Mouse (Mus musculus) mouse trophoblast stem cell (cell line): ENCODE data around the gene Rtp2.
"Not testable (repeated sequence)": the region's sequence is repeated elsewhere in the genome, so short reads cannot be mapped to it uniquely, and the experiment has no call there.

Experiments used
- in situ Hi-C, 2 experiments: fragments of 300-500 bp; cut with MseI, MboI; formaldehyde crosslinking; loops; 2 replicates in 1 of 2; 3 replicates in 1 of 2; pipeline ENCODE4 v1.15.1; 2025

The Rtp2 gene

GRCm38 (mm10) chr16:23953189-23953958, 21.2 kb upstream of the Rtp2 start:
- in situ Hi-C loops = loop anchor here (10.0 to 25.0 kb wide), 3 partner anchors 409 to 1309 kb away; no protein-coding TSS in a partner anchor

GRCm38 (mm10) chr16:23952101-23952727, 20.0 kb upstream of the Rtp2 start:
- in situ Hi-C loops = loop anchor here (10.0 to 25.0 kb wide), 3 partner anchors 407 to 1310 kb away; no protein-coding TSS in a partner anchor

- in situ Hi-C loops = no loop called here
These were observed 15.5 kb upstream of the Rtp2 start for GRCm38 (mm10) chr16:23947654-23948053.

GRCm38 (mm10) chr16:23944801-23945200, 12.6 kb upstream of the Rtp2 start:
- in situ Hi-C loops = no loop called here

GRCm38 (mm10) chr16:23934397-23934796, 2.2 kb upstream of the Rtp2 start:
- in situ Hi-C loops = no loop called here

GRCm38 (mm10) chr16:23931275-23931674, 919 bp downstream of the Rtp2 start:
- in situ Hi-C loops = no loop called here

GRCm38 (mm10) chr16:23930426-23931073, 1.6 kb downstream of the Rtp2 start:
- in situ Hi-C loops = no loop called here

- in situ Hi-C loops = no loop called here
These were observed 4.7 kb downstream of the Rtp2 start for GRCm38 (mm10) chr16:23927301-23928114.

GRCm38 (mm10) chr16:23922906-23923305, 9.3 kb downstream of the Rtp2 start:
- in situ Hi-C loops = no loop called here

- in situ Hi-C loops = no loop called here
These were observed 10.5 kb downstream of the Rtp2 start for GRCm38 (mm10) chr16:23921697-23922096.

- in situ Hi-C loops = no loop called here
These were observed 12.8 kb downstream of the Rtp2 start for GRCm38 (mm10) chr16:23919418-23919817.

- in situ Hi-C loops = no loop called here
These were observed 18.8 kb downstream of the Rtp2 start for GRCm38 (mm10) chr16:23913401-23913800.

- in situ Hi-C loops = no loop called here
These were observed 19.5 kb downstream of the Rtp2 start for GRCm38 (mm10) chr16:23912741-23913140.

GRCm38 (mm10) chr16:23909015-23909354, 23.2 kb downstream of the Rtp2 start:
- in situ Hi-C loops = not testable (repeated sequence)

- in situ Hi-C loops = not testable (repeated sequence)
These were observed 23.8 kb downstream of the Rtp2 start for GRCm38 (mm10) chr16:23908076-23909014.

GRCm38 (mm10) chr16:23906586-23906985, 25.6 kb downstream of the Rtp2 start:
- in situ Hi-C loops = not testable (repeated sequence)

GRCm38 (mm10) chr16:23901411-23901810, 30.8 kb downstream of the Rtp2 start:
- in situ Hi-C loops = no loop called here

GRCm38 (mm10) chr16:23900061-23900460, 32.1 kb downstream of the Rtp2 start:
- in situ Hi-C loops = no loop called here

GRCm38 (mm10) chr16:23898840-23899239, 33.4 kb downstream of the Rtp2 start:
- in situ Hi-C loops = loop anchor here (5.0 to 10.0 kb wide), 2 partner anchors 352 to 444 kb away; no protein-coding TSS in a partner anchor

- in situ Hi-C loops = loop anchor here (5.0 to 10.0 kb wide), 2 partner anchors 351 to 443 kb away; no protein-coding TSS in a partner anchor
These were observed 34.1 kb downstream of the Rtp2 start for GRCm38 (mm10) chr16:23897984-23898586.
